Mouse (Mus musculus) adrenal gland, adult (tissue): ENCODE data around the gene Catsper1.

Experiments
- DNase-seq, 2 experiments: peaks; one replicate each; pipeline ENCODE4 v3.0.0; 2022 to 2023; ENCODE audit warnings: low spot score in 1 of 2; ENCODE audit not compliant: inconsistent age in 2 of 2

Catsper1 gene

DNA sequence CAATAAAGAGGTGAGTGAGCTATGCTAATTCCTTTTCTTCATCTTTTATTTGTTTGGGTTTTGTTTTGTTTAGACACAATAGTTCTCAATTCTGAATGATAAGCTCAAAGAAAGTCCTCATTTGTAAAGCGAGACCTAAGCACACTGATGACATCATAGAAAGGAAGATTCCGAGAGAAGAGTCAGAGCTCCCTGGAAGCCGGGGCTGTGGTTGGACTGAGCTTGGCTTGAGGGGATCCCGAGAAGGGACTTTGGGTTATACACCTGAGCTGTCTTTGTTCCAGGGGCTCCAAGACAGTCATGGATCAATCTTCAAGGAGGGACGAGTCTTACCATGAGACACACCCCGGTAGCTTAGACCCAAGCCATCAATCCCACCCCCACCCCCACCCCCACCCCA lies at the start of gene Catsper1:
Gene Catsper1 (plus strand): TSS at position 301 of the 400 bp plus-strand sequence.
- no peak for DNase-seq

DNA sequence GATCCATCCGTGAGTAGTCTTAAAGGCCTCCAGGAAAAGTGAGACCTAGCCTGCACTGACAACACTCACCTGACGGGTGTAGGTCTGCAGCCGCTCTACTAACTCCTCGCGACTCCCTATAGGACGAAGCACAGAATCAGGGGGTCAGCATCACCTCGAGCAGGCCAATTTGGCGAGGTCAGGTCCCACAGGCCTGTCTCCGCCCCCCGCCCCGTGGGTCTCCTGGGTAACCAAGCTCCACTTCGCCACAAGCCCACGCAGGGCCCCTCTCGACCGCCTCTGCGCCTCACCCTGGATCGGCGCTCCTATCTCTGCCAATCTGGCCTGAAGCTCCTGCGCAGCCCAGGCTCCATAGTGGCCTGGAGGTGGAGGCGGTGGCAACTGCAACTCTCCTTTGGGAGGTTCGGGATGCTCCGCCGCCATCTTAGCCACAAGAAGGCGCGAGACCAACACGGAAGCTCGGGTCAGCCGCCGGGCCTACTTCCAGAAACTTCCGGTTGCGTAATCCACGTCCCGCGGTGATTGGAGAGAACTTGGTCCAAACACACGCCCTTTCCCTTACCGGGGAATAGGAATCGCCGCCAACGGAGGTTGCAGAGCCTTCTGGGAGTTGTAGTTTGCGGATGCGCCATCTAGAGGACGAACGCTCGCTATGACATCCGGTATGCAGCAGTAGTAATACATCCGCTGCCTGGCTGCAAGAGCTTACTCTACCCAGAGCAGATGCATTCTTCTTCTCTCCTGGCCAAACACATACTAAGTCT lies 40.4 kb upstream of the Catsper1 start, which contains the start of gene Sf3b2:
Gene Sf3b2 (minus strand): TSS at position 484 of the 764 bp plus-strand sequence.
- peak; percentile 99 to 100 for DNase-seq

DNA sequence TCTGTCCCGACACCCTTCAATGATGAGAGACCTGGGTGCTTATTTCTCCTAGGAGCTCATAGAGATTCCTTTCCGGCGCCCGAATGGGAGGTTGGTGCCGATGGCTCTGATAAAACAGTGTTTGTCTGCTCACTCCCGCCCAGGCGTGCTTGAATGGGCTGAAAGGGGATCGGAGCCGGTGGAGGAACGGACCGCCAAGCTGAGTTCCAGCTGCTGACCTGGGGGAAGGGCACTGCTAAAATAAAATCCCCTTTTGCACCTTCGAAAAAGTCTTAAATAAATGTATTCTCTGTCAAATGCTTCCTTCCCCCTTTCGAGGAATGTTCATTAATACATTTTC lies 39.8 kb upstream of the Catsper1 start:
- DNase-seq, result no peak

DNA sequence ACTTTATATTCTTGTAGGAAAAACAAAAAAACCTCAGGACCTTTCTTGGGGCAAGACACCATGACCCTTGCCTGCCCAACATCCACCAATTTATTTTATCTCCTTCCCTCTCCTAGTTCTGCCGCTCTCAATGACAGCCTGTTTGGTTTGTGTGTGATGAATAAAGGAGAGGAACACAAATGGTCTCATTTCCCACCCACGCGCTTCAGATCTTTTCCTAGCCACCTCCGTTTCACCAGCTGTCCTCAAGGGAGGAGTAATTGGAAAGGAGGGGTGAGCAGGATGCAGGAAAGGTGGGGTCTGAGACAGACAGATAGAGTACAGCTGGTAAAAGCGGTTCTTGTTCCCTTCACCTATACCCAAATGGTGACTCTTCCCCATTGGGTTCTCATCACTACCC lies 38.9 kb upstream of the Catsper1 start:
- no peak for DNase-seq

DNA sequence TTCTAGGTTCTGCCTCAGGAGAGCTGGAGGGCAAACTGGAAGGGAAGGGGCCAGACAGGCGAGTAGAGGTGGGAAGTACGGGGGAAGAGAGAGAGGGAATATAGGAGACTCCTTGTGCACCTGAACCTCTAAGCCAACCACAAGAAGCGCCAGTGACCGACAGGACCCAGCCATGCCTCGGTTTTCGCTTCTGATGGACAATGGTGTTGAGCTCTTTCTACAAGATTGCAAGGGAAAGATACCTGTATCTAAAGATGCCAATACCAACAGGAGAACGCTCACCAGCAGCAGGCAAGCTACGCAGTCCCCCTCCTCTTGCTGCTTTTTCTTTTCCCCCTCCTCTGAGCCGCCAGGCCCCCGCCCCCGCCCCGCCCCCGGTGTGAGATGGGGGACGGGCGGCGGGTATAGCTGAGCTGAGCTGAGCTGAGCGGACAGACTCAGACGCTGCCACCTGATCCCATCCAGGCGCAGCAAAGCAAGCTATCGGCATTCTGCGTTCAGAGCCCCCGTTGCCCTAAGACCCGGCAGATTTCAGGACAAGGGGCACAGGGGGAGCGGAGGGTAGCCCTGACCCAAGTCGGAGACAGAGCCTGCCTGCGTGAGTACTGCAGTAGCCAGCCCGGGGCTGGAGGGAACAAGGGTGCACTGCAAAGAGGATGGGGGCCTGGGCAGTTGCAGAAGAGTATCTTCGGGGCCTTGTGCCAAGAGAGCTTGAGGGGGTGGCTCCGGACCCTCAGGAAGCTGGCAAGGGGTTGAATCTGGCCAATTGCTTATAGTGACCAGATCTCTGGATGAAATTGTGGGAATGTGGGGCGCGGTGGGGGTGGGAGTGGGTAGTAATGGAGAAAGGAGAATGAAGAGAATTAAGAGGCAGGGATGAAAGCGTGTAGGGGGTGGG lies 37.4 kb upstream of the Catsper1 start, which contains the start of gene Gal3st3:
Gene Gal3st3 (plus strand): TSS at position 429 of the 898 bp plus-strand sequence.
- DNase-seq, result no peak

DNA sequence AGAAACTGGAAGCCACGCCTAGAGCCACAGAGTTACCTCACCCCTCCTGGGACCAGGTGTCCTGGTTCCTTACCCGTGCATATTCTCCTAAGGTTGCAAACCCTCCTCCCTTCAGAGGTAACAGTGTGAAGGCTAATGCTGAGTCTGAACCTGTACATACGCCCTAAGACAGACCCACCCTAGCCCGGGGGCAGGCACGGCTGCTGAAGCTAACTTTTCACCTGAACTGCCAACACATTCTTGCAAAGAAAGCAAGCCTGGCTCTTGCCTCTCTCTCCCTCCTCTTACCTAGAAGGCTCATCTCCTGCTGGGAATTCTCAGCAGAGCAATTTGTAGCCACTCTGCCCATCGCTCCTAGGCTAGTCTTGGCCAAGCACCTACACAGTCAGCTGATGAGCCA lies 35.0 kb upstream of the Catsper1 start:
- no peak for DNase-seq

DNA sequence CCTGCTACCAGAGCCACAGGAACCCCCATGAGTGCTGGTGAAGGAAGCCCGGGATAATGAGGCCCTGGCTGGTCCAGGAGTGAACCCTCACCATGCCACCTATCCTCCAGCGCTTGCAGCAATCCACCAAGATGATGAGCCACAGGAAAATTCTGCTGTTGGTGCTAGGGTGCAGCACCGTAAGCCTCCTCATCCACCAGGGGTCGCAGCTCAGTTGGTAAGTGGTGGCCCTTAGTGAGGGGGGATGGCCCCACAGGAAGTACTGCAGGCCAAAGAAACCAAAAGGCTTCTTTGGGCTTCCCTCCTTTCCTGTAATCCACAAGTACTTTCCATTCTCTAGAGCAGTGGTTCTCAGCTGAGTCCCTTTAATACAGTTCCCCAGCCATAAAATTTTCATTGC lies 33.1 kb upstream of the Catsper1 start:
- DNase-seq, result peak in 1 of 2 experiments; percentile 66

DNA sequence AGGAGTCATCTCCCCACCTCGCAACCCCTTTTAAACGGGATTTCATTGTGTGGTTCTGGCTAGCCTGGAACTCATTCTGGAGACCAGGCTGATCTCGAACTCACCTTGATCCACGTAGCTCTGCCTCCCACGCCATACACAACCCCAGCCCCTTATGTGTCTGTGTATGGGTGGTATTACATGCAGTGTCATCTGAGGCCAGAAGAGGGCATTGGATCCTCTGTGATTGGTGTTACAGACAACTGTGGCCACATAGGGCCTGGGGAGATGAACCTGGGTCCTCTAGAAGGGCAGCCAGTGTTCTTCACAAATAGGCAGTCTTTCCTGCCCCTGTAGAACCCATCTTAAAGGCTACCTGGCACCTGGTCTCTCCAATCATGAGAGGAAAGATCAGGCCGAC lies 29.3 kb upstream of the Catsper1 start:
- DNase-seq, result no peak

DNA sequence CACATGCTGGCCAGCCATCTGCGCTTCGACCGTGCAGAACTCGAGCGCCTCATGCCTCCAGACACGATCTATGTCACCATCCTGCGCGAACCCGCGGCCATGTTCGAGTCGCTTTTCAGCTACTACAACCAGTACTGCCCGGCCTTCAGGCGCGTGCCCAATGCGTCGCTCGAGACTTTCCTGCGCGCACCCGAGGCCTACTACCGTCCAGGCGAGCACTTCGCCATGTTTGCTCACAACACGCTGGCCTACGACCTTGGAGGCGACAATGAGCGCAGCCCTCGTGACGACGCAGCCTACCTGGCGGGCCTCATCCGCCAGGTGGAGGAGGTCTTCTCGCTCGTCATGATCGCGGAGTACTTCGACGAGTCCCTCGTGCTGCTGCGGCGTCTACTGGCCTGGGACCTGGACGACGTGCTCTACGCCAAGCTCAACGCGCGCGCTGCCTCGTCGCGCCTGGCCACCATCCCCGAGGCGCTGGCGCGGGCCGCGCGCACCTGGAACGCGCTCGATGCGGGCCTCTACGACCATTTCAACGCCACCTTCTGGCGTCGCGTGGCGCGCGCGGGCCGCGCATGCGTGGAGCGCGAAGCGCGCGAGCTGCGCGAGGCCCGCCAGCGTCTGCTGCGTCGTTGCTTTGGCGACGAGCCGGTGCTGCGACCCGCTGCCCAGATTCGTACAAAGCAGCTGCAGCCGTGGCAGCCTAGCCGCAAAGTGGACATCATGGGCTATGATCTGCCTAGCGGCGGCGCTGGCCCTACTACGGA lies 28.4 kb upstream of the Catsper1 start:
- DNase-seq, result no peak

DNA sequence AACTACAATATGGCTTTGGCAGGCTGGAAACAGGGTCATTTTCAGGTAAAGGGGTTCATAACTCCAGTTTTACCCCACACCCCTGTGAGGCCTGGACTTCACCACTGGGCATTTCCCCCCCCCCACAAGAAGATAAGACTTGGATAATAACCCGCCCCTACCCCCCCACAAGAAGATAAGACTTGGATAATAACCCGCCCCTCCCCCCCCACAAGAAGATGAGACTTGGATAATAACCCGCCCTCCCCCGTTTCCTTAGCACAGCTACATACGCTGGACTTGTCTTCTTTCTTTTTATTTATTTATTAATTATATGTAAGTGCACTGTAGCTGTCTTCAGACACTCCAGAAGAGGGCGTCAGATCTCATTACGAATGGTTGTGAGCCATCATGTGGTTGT lies 26.5 kb upstream of the Catsper1 start:
- DNase-seq, result no peak

DNA sequence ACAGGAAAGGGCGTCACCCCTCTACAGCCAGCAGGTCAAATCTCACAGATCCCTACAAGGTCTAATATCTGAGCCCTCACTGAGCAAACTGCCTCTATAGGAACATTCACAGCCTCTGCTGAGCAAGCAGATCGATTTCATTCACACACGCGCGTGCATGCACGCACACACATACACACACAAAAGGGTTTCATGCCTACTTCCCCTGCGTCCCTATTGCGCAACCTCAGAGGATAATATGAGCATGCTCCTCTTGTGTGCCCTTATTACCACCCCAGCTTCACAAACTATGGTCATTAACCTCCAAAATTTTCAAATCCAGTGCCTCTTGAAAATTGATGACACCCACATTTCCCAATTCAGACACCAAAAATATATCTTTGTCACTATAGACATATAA lies 22.4 kb upstream of the Catsper1 start:
- DNase-seq, result no peak

DNA sequence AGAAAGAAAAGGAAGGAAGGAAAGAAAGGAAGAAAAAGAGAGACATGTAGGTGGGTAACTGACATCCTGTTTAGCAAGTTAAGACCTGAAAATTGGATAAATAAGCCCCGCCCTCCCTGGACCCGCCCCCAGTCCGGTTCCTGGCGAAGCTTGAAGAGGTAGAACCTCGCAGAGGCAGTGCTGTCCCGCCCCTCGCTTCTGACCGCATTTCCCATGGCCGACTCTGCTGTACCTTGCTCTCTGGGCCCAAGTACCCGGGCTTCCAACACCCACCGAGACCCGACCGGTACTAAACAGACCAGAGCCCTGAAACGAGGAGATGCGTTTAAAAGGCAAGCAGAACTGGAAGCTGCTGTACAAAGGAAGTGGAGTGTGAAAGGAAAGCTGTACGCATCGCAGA lies 11.7 kb upstream of the Catsper1 start:
- no peak for DNase-seq

DNA sequence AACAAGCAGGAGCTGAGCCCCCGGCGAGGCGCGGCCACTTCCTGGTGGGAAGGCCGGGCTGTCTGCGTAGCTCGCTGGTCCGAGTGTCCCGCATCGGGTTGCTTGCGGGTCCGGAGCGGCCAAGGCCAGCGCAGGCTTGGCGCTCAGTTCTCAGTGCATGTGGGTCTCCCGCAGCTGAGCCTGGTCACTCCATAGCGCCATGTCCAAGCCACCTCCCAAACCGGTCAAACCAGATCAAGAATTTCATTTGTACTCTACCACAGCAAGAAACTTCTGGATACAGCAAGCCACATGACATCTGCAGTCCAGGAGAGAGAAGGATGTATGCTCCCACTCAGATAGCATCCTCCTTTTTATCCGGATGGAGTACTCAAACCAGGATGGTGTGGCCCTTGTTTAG lies 7.6 kb upstream of the Catsper1 start:
- DNase-seq, result no peak

DNA sequence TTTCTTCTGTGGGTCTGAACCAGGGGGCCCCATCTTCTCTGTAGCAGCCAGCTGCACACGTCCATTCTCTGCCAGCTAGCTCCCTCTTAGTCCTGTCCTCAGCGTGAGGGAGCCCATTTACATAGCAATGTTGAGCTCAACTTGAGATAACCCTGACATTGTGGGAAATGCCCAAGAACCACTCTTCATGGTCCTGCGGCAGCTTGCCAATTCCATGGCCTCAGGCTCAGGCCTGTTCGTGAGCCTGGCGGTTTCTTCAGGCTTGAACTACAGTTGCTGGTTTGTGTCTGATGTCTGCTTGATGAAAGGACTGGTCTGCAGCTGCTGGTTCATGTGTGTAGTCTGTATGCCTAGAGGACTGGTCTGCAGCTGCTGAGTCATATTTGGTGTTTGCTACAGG lies 800 bp upstream of the Catsper1 start:
- no peak for DNase-seq

DNA sequence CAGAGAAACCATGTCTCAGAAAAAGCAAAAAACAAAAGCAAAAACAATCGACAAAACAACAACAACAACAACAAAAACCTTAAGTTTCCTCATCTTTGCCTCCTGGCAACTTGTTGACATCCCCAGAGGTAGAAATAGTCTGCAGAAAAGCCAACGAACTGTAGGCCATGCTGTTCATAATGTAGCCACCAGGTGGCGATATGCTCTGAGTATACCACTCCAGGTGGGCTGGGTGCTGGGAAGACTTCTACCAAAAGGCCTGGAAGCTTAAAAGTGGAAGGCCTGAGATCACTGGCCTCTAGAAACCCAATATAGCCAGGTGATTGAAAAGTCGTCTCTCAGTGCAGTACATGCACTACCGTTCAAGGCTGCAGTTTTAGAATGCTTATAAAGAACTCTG lies 2.4 kb downstream of the Catsper1 start:
- DNase-seq, result peak; percentile 78 to 91

DNA sequence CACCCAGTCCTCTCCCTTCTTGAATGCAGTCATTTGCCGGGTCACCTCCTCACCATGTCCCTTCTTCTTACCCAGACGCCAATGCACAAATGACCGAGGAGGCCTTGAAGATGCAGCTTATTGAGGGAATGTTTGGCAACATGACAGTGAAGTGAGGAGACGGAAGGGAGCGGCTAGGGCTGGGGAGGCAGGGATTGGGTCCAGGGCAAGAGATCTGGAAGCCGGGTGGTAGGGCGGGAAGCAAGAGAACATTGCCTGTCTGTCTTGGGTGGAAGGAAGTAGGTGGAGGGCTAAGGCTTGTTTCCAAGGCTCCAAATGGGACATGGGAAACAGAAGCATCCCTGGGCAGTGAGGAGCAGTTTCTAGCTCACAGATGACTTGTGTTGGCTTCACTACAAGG lies 5.8 kb downstream of the Catsper1 start:
- DNase-seq, result no peak

DNA sequence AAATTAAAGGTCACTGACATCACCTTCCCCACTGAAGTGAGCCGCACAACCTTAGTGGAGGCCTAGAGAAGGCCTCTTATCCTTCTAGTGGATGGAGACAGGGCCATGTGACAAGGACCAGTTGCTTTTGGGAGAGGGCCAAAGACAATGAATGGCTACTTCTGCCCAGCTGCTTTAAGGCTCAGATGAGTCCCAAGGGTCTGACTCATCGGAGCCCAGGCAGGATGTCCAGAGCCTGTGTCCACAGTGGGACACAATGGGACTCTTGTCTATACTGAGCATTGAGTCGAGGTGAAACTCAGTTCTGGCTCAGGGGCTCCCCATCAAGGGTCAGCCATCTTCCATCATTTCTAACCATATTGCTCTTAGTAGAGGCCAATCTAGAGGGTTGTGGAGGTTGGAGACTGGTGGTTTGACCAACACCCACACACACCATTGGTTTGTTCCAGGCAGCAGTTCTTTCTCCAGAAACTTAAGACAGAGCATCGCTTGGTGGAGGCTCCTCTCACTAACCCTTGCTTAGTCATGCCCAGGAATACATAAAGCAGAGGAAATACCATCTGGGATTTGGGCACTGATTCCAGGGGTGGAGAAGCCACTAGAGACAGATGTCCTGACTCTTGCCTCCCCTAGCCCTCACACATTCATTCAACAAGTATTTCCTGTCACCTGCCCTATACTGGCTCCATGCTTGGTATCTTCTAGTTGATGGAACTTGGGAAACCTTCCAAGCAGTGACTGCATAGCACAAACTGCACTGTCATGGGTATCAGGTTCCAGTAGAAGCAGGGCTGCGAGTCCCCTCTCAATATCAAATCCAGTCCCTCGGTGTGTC lies 10.0 kb downstream of the Catsper1 start:
- DNase-seq, result no peak

DNA sequence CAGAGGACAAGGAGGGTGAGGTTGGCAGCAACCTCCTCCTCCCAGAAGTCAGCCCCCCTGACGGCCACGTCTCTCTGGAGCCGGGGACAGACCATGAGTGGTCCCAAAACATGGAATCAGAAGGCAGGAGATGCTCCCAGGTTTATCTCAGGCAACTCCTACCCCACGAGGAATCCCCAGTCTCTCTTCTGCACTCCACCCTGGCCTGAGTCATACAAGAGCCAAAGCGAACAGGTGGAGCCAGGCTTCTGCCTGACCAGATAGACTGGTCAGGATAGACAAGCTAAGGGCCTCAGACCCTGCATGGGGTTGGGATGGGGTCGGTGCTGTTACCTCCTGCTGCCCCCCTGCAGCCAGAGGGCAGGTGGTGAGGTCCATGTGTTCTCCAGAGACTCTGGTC lies 12.5 kb downstream of the Catsper1 start:
- no peak for DNase-seq

DNA sequence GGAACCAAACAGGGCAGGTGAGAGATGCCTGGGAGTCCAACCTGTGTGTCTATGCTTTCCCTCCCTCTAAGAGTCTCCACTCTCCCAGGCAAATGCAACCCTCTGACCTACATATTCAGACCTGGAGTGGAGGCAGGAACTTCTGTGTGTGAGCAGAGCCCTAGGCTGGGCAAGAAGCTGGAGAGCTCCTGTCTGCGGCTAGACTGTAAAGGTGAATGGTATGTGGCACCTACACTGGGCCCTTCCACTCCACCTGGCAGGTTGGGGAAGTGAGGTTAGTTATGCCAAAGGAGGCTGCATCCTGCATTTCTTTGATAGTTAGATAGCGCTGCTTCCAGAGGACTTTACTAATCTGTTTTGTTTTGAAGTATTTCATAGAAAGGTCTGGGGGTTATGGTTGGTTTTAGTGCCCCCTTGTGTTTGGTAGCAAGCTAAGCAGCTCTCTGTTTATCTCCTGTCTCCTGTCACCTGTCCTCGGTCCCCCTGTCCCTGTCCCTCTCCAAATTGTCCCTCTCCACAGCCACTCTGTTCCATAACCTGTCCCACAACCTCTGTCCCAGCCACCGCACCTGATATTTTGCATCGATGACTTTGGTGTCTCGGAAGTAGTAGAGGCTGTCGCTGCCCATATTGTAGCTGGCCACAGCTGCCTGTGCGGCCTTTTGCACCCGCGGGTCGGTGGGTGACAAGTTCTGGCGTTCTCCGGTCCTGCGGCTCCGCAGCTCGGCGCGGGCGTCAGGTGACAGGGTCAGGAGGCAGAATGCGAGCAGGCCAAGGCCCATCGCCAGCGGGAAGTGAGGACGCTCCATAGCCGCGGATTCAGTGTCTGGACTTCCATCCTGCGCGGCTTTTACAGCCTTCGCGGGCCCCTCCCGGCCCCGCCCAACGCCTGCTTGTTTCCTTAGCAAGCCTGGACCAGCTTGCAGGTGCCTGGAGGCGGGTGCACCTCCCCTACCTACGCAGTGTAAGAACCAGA lies 13.3 kb downstream of the Catsper1 start:
- DNase-seq, result peak; percentile 49 to 78
